Mouse (Mus musculus) liver, adult 2 months (tissue): ENCODE measurements at regions not wholly inside any gene's neighbourhood (a gene's known extent, or its start where the extent isn't known, plus 50 kb on each side); places are given as distances from the start of the nearest gene placed in this dataset.

Source experiments
- CTCF ChIP-seq: fragments of 200-500 bp; IDR thresholded peaks from 2 replicates; pipeline ENCODE4 v1.5.1; 2011; ENCODE audit warnings: low read depth, low read length, control low read depth
- POLR2A ChIP-seq: fragments of 200-500 bp; IDR thresholded peaks from 2 replicates; pipeline ENCODE4 v1.6.1; 2011; ENCODE audit warnings: low read length, control low read depth; ENCODE audit not compliant: insufficient read depth; ENCODE audit errors: extremely low read depth

DNA sequence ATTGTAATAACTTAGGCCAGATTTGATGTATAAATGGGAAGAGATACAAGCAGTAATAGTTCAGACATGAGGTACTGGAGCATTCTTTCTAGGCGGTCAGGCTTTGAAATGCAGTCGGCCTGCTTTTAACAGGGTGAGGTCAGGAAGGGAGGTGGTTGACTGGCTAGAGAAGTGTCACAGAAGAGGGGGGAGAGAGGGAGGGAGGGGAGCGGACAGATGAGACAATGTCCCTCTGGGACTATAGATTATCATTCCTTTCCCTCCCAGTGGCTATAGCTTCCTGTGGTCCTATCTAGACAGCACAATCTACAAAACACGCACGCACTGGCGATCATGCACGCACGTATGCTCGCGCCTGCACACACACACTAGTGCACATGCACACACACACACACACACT lies 200.7 kb upstream of the Fat1 start:
- TF ChIP-seq CTCF (no peak), POLR2A (no peak)
